Mouse (Mus musculus) right cerebral cortex, adult 2 months (tissue): ENCODE data around the gene Scyl1.
"Not testable (repeated sequence)": the region's sequence is repeated elsewhere in the genome, so short reads cannot be mapped to it uniquely, and the experiment has no call there.

Experiments
- DNase-seq, 2 experiments: peaks; one replicate each; pipeline ENCODE4 v3.0.0; 2021 to 2022; ENCODE audit warnings: low spot score in 2 of 2

Gene Scyl1

DNA sequence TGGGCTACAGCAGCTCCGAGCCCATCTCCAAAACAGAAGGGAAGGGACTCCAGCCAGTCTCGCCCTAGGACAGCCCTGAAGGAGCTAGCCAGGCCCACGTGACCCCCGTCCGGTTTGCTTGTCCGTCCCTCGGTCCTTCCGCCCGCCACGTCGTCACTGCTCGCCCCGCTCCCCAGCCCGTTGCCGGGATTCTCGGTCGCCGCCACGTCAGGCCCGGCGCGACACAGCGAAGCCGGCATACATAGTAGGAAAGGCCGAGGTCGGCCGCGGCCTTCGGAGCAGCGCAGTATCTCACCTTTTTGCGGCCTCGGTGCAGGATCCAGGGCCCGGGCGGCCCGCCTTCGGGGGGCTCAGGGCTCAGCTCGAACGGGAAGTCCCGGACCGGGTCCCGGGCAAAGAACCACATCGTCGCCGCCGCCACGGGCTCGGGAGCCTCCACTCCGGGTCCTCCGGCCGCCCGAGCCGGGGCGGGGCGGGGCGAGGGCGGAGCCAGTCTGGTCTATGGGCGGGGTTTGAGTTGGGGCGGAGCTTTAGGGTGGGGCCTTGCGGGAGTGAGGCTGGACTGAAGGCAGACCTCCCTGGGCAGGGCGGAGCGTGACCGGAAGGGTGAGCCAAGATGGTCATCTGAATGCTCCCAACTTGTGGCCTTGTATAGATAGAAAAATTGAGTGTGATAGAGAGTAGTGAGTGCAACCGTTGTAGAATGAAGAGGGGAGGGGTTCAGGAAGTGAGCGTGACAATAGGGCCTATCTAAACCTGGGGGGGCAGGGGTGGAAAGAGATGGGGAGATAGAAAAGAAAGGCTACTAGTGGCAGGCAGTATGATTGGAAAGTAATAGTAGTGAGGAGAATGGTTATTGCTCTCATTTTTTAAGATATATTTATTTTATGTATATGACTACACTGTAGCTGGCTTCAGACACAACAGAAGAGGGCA is at the start of gene Scyl1:
Gene Scyl1 (minus strand): TSS at position 495 of the 936 bp plus-strand sequence.
- peak; percentile 88 to 89 for DNase-seq

DNA sequence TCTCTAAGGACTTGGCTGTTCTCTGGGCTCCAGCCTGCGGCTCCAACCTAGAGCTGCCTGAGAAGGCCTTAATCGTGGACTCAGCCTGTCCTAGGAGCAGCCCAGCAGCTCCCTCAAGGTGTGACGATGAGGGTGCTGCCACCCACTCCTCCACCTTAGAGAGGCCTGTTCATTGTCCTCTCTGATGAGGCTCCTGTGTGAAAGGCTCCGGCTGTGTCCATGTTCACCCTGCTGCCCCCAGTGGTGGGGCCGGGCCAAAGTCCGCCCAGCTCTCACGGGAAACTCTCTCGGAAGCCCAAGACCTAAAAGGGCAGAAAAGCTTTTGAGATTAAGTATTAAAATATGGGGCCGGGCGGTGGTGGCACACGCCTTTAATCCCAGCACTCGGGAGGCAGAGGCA is 48.3 kb upstream of the Scyl1 start:
- DNase-seq = no peak

DNA sequence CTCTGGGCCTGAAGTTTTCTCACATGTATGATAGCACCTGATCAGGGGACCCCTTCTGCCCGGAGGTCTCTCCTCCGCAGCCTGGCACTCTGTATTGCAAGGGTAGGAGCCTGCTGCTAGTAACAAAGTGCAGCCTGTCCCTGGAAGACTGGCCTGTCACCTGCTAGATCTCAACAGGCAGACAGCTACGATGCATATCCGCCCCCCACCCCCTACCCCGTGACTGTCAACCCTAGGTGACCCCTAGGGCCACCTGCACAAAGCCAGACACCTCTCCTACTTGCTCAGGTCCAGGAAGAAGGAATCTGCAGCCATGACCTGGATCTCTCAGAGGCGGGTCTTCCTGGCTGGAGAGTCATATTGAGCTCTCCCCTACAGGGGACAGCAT is 47.4 kb upstream of the Scyl1 start:
- DNase-seq = no peak

DNA sequence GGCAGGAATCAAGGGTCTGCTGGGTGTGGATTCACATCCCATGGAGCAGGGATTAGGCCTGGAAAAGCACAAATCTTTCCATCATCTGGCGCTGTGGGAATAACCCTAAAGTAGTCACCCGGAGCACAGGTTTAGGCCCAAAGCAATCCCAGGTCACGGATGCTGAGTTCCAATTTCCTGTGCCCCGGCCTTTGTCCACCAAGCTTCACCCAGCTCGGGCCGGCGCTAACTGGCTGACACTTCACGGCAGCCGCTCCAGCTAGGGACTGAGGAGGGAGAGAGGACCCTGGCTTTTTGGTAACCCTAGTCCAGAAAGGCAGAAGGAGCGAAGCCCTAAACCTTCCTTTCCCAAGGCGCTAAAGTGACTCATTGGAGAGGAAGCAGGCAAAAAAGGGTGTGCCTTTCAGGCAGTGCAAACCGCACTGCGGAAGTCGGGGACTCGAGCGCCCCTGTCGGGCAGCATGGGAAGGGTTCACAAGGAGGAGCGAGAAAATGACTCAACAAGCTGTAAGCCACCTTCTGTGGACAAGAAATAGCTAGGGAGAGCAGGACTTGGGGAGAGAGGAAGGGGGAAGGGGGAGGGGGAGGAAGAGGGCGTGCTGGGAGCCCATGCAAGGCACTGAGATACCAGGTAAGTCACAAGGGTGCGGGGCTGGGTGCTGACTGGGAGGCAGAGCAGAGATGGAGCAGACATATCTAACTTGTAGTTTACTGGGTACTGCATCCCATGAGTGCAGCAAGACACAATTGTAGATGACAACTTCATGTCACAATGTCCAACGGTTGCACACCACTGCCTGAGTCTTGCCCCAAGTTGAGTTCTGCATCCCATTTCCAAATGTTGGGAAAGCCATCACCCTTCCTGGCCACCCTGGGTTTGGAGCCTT is 46.7 kb upstream of the Scyl1 start:
- peak; percentile 90 to 93 for DNase-seq

DNA sequence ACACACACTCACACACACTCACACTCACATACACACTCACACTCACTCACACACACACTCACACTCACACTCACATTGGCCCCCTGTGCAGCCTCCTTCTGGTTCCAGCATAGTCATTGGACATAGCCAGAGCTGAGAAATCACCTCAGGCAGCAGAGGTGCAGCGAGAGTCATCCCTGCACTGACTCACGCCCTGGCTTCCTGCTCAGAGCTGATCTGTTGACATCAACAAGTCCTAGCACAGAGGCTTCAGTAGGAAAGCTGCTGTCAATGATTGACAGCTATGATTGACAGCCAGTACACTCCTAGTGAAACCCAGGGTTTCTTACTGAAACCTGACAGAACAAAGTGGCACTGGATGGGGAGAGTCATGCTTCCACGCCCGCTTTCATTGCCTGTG is 44.7 kb upstream of the Scyl1 start:
- DNase-seq = no peak

DNA sequence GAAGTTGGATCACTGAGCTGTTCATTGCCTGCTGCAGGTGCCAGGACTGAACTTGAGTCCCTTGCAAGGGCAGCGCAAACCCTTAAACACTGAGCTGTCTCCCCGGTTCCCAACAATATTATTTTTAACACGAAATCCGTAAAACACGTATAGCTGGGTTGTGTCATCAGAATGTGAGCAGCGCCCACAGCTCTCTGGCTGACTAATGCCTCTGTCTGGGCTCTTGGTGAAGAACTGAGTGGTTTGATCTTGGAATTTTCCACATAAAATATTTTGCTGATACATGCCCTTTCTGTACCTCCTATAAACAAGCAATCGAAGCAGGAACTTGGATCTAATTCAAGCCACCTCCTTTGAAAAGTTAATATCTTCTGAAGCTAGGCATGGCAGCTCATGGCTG is 43.8 kb upstream of the Scyl1 start:
- DNase-seq = peak; percentile 76 to 78

DNA sequence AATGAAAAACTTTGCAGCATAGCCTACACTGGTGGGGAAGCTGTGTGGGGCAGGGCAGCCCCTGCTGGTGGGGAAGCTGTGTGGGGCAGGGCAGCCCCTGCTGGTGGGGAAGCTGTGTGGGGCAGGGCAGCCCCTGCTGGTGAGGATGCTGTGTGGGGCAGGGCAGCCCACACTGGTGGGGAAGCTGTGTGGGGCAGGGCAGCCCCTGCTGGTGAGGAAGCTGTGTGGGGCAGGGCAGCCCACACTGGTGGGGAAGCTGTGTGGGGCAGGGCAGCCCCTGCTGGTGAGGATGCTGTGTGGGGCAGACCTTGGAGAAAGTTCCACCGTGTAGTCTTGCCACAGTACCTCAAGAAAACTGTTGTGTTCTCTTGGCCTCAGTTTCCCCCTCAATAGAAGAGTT is 42.8 kb upstream of the Scyl1 start:
- DNase-seq = not testable (repeated sequence)

DNA sequence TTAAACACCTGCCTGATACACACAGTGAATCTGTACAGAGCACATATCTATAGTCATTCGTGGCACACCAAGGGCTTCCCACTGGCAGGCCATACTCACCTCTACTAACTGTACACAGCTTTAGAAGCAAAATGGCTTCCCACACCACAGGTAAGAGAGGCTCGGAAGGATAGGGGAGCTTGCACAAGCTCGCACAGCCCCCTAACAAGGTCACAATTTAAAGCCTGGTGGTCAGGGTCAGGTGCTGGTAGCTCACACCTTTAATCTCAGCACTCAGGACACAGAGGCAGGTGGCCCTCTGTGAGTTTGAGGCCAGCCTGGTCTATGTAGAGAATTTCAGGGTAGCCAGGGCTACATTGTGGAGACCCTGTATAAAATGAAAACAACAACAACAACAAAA is 42.3 kb upstream of the Scyl1 start:
- no peak for DNase-seq

DNA sequence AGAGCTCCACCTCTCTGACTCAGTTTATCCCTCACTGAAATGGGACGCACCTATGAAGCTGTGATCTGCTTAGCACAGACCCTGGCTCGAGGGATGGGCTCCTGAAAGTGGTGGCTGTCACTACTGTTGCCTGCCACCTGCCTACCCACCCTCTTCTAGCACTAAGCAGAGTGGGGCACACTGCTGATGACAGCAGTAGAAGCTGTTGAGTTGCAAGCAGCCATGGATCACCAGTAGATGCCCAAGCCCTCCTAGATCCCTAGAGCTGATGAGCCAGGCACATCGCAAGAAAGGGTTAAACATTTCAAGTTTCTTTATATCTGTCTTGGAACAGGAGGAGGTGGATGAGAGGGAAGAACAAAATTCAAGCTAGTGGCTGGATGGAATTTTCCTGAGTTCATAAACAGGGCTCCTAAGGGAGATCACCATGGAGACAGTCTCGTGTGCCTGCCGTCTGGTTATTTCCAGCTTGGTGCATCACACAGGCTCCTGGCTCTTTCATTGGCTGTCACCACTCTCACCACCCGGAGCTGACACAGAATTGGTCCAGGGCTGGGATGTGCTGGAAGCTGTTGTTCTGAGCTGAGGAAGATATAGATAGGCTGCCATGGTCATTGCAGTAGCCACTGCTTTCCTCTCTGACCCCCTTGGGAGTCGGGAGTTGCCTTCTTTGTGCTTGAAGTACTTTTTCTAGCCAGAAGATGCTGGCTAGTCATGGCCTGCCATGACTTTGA is 40.7 kb upstream of the Scyl1 start:
- peak; percentile 92 to 93 for DNase-seq

DNA sequence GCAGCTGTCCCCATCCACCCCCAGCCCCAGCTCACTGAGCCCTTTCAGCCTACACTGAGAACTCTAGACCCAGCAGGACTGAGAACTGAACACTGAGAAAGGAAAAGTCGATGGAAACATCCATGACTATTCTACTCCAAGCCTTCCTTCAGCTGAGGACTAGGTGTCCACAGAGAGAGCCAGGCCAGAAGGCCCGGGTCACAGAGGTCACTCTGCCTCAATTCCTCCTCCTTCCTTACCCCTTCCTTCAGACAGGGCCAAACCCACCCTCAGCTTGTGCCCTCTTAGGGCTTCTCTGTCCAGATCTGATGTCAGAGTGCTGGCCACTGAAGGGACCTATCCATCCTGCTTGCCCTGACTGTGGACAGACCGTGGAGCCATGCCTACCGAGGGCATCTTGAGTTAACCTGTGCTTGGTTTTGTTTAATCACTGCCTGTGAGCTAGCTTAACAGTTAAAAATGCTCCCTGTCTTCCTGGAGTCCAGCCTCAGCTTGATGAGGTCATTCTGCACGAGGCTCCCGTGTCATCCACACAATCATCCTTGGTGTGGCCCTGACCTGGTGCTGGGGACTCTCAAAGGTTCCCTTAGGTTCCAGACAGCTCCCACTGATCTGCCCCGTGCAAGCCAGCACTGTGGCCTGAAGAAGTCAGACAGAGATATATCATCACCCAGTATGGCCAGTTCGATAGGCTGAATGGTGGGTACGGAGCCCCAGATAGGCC is 39.8 kb upstream of the Scyl1 start:
- no peak for DNase-seq

DNA sequence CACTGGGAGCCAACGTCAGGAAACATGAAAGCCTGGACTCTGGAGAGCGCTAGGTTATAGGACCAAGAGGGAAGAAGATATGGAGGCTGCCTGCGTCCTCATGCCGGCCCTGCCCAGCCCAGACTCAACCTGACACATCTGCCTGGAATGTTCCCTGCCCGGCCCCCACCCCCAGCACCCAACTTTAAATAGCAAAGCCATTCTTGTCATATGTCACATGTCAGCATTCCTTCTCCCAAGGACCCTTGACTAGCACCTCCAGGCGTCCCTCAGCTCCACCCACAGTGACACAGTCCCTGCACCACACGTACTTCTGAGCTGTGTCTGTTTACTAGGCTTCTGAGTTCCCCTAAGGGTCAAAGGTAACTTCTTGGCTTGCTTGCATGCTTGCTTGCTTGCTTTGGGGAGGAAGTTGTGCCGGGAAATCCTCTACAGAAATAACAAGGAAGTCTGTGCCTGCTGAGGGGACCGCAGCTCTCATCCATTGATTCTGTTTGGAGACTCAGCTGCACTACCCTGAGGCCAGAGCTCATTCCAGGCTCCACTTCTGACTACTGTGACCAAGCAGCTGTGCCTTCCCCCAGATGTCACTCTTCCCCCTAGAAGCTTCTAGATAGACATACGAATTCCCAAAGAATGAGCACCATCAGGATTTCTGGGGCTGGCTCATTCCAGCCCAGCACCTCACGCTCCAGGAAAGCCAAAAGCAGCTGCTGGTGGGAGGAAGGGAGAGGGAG is 39.1 kb upstream of the Scyl1 start:
- no peak for DNase-seq

DNA sequence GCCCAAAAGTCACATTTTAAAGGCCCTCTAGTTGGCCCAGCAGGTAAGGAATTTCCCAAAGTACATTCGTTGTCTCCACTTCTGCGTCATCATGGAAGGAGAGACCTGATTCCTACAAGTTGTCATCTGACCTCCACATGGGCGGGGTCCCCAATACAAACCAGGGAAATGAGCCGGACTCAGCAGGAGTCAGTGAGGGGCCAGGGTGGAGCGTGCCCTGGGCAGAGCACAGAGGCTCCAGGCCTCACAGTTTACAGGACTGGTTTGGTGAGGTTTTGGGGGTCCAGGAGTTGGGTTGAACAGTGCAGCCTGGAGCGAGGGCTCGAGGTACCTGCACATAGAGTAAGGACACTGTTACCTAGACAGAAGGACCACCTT is 38.5 kb upstream of the Scyl1 start:
- DNase-seq = no peak

DNA sequence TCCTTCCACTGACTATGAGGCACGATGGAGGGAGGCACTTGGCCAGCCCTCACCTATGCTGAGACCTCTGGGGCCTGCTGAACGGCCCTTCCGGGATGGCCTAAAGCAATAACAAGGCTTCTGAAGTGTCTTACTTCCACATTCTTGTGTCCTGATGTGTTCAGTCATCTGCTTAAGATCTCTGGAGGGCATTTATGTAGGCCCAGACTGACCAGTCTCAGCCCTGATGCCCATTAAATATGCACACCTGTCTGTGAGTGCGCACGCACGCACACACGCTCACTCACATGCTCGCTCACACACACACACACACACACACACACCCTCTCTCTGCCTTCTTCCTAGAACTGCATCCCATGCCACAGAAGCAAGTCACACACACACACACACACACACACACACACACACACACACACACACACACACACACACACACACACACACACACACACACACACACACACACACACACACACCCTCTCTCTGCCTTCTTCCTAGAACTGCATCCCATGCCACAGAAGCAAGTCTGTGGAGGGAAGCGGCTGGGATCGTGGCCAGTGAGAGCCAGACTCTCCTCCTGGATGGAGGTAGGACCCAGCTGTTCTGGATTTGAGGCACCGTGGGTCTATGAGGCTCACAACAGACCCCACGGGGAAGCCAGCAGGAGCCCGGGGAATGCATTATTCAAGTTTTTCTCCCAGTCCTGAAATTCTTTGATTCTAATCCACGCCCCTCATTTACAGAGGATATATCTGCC is 37.9 kb upstream of the Scyl1 start:
- DNase-seq = no peak

DNA sequence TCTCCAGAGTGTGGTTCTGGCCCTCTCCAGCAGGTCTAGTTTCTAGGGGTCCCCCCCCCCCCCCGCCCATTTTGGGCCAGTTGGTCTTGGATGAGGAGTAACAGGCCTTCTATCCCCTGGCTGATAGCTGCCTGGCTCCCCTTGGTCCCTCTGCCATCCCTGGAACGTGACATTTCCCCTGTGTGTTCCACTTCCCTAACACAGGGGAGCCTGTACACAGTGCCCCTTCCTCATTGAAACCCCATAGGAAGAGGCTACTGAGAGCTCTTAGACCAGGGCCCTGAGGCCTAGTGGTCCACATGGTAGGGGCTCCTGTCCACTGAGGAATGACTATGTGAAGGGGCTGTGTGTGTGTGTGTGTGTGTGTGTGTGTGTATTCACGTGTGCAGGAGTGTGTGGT is 36.5 kb upstream of the Scyl1 start:
- no peak for DNase-seq

DNA sequence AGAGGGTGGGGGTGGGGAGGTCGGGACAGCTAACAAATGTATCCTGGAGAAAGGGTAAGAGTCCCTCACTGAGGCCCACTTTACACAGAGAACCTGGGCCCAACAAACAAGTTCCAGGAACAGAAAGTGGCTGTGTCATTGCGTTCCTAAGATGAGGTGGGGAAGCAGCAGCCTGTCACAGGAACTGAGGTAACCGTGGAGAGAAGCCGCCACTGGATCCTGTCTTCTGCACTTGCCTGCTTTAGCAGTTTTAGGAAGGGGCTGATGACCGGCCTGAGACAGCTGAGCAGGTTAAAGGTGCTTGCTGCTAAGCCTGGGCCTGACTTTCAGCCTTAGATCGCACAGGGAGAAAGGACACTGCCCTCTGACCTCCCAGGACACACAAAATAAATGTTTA is 35.6 kb upstream of the Scyl1 start:
- DNase-seq = no peak

DNA sequence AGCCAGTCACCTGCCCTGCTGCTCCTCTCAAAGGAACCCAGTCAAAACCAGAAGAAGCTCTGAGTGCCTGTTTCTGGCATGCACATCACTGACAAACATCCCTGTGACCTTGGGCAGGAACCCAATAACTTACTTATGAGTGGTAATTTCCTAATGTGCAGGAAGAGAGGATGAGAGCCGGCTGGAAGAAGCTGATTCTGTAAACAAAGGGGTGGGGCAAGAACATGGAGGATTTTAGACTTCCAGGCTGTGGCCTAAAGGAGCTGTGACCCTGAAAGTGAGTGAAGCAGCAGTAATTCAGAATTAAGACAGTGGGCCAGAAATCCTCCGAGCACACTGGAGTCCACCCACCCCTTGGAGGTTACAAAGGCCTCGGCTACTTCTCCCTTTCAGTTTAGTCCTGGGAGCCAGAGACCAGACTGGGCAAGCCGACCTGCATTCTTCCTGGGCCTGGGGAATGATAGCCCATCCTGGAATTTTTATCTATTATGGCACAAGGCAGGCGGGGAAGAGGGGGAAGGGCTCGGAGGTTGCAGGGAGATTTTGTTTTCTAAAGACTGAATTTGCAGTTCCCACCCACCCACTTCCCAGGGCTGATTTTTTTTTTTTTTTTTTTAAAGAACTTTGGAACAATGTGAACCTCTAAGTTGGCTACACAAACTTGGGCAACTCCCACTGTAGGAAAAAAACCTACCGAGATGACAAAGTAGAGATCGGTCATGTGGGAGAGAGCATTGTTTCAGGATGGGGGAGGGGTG is 35.0 kb upstream of the Scyl1 start:
- peak in 1 of 2 experiments; percentile 58 for DNase-seq

DNA sequence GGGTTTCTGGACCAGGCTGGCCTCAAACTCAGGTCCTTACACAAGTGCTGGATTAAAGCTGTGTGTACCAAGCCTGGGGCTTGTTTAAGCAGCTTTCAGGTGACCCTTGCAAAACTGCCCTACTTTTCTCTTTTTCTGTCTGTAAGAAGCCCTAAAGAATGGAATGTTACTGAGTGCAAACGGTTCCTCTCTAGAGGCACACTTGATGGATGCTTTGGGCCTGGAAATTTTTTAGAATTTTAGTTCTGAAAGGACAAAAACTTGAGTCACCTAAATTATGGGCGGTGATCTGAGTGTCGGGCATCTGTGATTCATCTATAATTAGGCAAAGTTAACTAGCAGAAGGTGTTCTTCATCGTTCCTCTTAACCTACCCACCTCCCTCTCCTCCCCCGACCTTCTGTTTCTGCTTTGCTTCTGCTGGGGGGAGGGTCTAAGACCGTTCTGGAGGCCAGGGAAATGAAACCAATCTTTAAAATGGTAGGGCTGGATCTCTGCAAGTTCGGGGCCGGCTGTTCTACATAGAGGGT is 33.2 kb upstream of the Scyl1 start:
- DNase-seq = peak; percentile 63 to 73

DNA sequence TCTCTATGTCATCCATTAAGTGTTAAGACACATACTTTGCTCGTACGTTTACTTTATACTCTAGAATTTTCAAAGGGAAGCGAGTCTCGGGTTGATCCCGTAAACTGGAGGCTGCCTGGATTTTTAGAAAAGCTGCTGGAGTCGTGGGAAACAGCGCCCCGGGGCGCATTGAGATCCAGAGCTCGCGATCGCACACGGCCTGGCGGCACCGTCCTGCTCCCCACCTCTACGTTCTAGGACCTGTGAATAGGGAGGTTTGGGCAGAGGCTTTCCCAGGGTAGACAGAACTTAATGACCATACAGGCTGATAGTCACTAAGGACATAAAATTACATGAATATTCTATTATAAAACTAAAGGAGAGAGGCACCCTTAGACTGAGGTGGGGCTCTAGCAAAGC is 32.7 kb upstream of the Scyl1 start:
- no peak for DNase-seq
